Comparison of ENCODE assay signal across 8 mouse cellular contexts in genomic region chr13:99413481-99414351, GRCm38 (mm10).
DNase-seq lines count a peak whose midpoint lies in the region; ATAC-seq lines count a peak whose summit lies in the region.

No protein-coding gene starts in this region.

- no peaks in the 10 kb centered on the region; the same call in 1 of the 2 replicates for H3K36me3 ChIP-seq in forebrain, embryonic 11.5 days (ENCODE audit: control insufficient read depth, insufficient read depth, low read length)
- H3K36me3 ChIP-seq in forebrain, embryonic 14.5 days (ENCODE audit: control insufficient read depth, insufficient read depth, low read length) = peaks cover 35% of the 10 kb centered on the region
- H3K36me3 ChIP-seq in lung, embryonic 15.5 days = peaks cover 27% of the 10 kb centered on the region
- H3K36me3 ChIP-seq in forebrain, embryonic 15.5 days = peaks cover 14% of the 10 kb centered on the region; the same call in 1 of the 2 replicates
- H3K36me3 ChIP-seq in neural tube, embryonic 13.5 days = peaks cover 21% of the 10 kb centered on the region

- H3K9me3 ChIP-seq in forebrain, embryonic 11.5 days (ENCODE audit: control insufficient read depth, low read length) = no peaks in the 10 kb centered on the region
- H3K9me3 ChIP-seq in forebrain, embryonic 14.5 days (replicated peaks; ENCODE audit: control insufficient read depth, low read length) = no peaks in the 10 kb centered on the region
- H3K9me3 ChIP-seq in lung, embryonic 15.5 days = no peaks in the 10 kb centered on the region
- no peaks in the 10 kb centered on the region for H3K9me3 ChIP-seq in forebrain, embryonic 15.5 days
- no peaks in the 10 kb centered on the region for H3K9me3 ChIP-seq in neural tube, embryonic 13.5 days

- no peak overlapping the region for H3K9ac ChIP-seq in forebrain, embryonic 11.5 days (ENCODE audit: low read length)
- H3K9ac ChIP-seq in forebrain, embryonic 14.5 days (ENCODE audit: low read length) = no peak overlapping the region
- no peak overlapping the region for H3K9ac ChIP-seq in lung, embryonic 15.5 days
- H3K9ac ChIP-seq in forebrain, embryonic 15.5 days (replicated peaks) = no peak overlapping the region
- 0 out of 2 replicates have a peak overlapping the region, but pooled peaks have one; percentile 47 for H3K9ac ChIP-seq in neural tube, embryonic 13.5 days

- no peak overlapping the region for H3K4me2 ChIP-seq in forebrain, embryonic 11.5 days (ENCODE audit: low read depth, low read length, severe bottlenecking)
- no peak overlapping the region for H3K4me2 ChIP-seq in forebrain, embryonic 14.5 days (ENCODE audit: low read length)
- no peak overlapping the region for H3K4me2 ChIP-seq in lung, embryonic 15.5 days
- H3K4me2 ChIP-seq in forebrain, embryonic 15.5 days (replicated peaks) = no peak overlapping the region
- H3K4me2 ChIP-seq in neural tube, embryonic 13.5 days = no peak overlapping the region

- whole genome bisulfite sequencing in forebrain, embryonic 11.5 days = 43% methylated on average over 13 of the region's 13 CpGs
- WGBS in forebrain, embryonic 14.5 days = 47% methylated on average over 13 of the region's 13 CpGs
- WGBS in lung, embryonic 15.5 days = 65% methylated on average over 13 of the region's 13 CpGs
- 42% methylated on average over 13 of the region's 13 CpGs for WGBS in forebrain, embryonic 15.5 days
- WGBS in neural tube, embryonic 13.5 days = 24% methylated on average over 13 of the region's 13 CpGs

- no peak overlapping the region for H3K4me3 ChIP-seq in forebrain, embryonic 11.5 days (ENCODE audit: low read depth, low read length)
- H3K4me3 ChIP-seq in forebrain, embryonic 14.5 days (ENCODE audit: low read depth, low read length) = no peak overlapping the region
- no peak overlapping the region for H3K4me3 ChIP-seq in lung, embryonic 15.5 days
- no peak overlapping the region for H3K4me3 ChIP-seq in forebrain, embryonic 15.5 days
- H3K4me3 ChIP-seq in neural tube, embryonic 13.5 days = no peak overlapping the region

- H3K27me3 ChIP-seq in forebrain, embryonic 11.5 days (ENCODE audit: control insufficient read depth, insufficient read depth, low read length) = no peaks in the 10 kb centered on the region
- H3K27me3 ChIP-seq in forebrain, embryonic 14.5 days (replicated peaks; ENCODE audit: control insufficient read depth, insufficient read depth, low read length) = no peaks in the 10 kb centered on the region
- H3K27me3 ChIP-seq in lung, embryonic 15.5 days = no peaks in the 10 kb centered on the region
- H3K27me3 ChIP-seq in forebrain, embryonic 15.5 days = no peaks in the 10 kb centered on the region
- no peaks in the 10 kb centered on the region for H3K27me3 ChIP-seq in neural tube, embryonic 13.5 days

- H3K4me1 ChIP-seq in forebrain, embryonic 11.5 days (replicated peaks; ENCODE audit: control insufficient read depth, insufficient read depth, low read length) = peaks cover 8% of the 10 kb centered on the region; the same call in 1 of the 2 replicates
- H3K4me1 ChIP-seq in forebrain, embryonic 14.5 days (ENCODE audit: control insufficient read depth, insufficient read depth, low read length) = peaks cover 8% of the 10 kb centered on the region; the same call in 1 of the 2 replicates
- peaks cover 6% of the 10 kb centered on the region; the same call in 1 of the 2 replicates for H3K4me1 ChIP-seq in lung, embryonic 15.5 days
- H3K4me1 ChIP-seq in forebrain, embryonic 15.5 days = peaks cover 27% of the 10 kb centered on the region
- H3K4me1 ChIP-seq in neural tube, embryonic 13.5 days (replicated peaks) = peaks cover 46% of the 10 kb centered on the region

- DNase-seq in forebrain, embryonic 11.5 days (ENCODE audit: low spot score) = no peak
- no peak for DNase-seq in forebrain, embryonic 14.5 days (ENCODE audit: low spot score)
- DNase-seq in lung, postnatal 25 days (ENCODE audit: low spot score) = no peak
- no peak for DNase-seq in spleen, postnatal 14 days (ENCODE audit: low spot score in 2 of 2)
- DNase-seq in right cerebral cortex, postnatal 4 days = no peak

- ATAC-seq in forebrain, embryonic 11.5 days (replicated peaks; ENCODE audit: low FRiP score) = peak; percentile 45; the same call in 1 of the 2 replicates
- ATAC-seq in forebrain, embryonic 14.5 days = no peak
- ATAC-seq in lung, embryonic 15.5 days (ENCODE audit: borderline replicate concordance, extremely low read depth, low FRiP score, low TSS enrichment) = no peak
- no peak; the same call in 1 of the 2 replicates for ATAC-seq in forebrain, embryonic 15.5 days (replicated peaks)
- ATAC-seq in neural tube, embryonic 13.5 days (ENCODE audit: low read depth) = peak; percentile 44

- H3K27ac ChIP-seq in forebrain, embryonic 11.5 days (ENCODE audit: low read depth, low read length) = peak overlapping the region; percentile 27; the same call in 1 of the 2 replicates
- no peak overlapping the region for H3K27ac ChIP-seq in forebrain, embryonic 14.5 days (ENCODE audit: low read depth, low read length)
- 0 out of 2 replicates have a peak overlapping the region, but pooled peaks have one; percentile 9 for H3K27ac ChIP-seq in lung, embryonic 15.5 days
- H3K27ac ChIP-seq in forebrain, embryonic 15.5 days (replicated peaks) = 0 out of 2 replicates have a peak overlapping the region, but pooled peaks have one; percentile 27
- H3K27ac ChIP-seq in neural tube, embryonic 13.5 days (replicated peaks) = peak overlapping the region; percentile 74

Comparison
In these comparisons a context has a peak if more than half of its experiments do, and no peak if none do; other contexts are left out.
1. ATAC-seq: peak in forebrain, embryonic 11.5 days (single experiment) and neural tube, embryonic 13.5 days (single experiment); none in forebrain, embryonic 14.5 days (single experiment), lung, embryonic 15.5 days (single experiment) and forebrain, embryonic 15.5 days (single experiment).